Mouse (Mus musculus) liver (tissue): Measurements from ENCODE around the gene Grik5.

ENCODE experiments used
- DNase-seq: peaks from one replicate; pipeline ENCODE4 v3.0.0-alpha.2; 2020; ENCODE audit warnings: mixed read lengths

Grik5 gene

DNA sequence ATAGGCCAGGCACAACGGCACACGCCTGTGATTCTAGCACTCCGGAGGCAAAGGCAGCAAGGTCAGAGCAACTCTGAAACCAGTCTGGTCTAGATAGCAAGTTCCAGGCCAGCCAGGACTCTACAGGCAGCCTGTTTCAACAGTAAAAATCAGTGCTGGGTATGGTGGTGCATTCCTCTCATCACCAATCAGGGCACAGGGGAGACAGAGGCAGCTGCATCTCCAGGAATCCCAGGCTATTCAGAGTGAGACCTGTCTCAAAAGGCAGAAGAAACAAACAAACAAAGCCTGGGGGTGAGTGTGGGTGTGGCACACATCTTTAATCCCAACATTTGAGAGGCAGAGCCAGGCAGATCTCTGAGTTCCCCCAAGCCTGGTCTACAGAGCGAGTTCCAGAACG lies 88.8 kb downstream of the Grik5 start:
- no peak for DNase-seq

DNA sequence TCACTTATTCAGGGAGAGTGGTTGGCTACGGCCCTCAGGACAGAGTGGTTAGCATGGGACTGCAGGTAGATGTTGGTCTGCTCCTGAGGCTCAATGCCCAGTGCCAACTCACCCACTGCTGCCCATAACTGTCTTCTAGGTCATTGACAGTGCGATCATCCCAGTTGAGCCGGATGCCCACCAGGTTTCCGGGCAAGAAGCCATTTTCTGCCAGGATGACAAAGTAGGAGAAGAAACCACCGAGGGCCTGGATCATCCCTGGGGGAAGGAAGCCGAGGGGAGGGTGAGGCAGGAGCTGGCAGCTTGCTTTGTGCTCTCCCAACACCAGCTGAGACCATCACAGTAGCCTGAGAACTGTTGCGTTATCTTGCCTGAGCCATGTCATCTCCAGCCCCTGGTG lies 91.7 kb downstream of the Grik5 start:
- DNase-seq = no peak

DNA sequence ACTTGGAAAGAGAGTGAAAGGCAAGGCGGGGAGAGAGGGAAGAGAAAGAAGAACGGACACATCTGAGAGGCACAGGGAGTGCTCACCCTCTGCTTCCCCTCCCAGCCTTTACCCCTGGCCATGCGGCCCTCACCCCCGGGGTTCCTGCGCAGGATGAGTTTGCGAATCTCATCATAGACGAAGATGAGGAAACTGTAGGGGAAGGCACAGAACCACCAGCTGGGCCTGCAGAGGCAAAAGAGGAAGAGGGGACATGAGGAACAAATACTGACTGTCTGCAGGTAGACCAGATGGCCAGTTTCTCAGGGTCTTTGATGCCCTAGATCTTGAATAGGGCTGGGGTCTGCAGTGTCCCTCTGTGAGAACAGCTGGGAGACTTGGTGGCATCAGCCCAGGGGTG lies 93.4 kb downstream of the Grik5 start:
- peak; percentile 38 for DNase-seq

DNA sequence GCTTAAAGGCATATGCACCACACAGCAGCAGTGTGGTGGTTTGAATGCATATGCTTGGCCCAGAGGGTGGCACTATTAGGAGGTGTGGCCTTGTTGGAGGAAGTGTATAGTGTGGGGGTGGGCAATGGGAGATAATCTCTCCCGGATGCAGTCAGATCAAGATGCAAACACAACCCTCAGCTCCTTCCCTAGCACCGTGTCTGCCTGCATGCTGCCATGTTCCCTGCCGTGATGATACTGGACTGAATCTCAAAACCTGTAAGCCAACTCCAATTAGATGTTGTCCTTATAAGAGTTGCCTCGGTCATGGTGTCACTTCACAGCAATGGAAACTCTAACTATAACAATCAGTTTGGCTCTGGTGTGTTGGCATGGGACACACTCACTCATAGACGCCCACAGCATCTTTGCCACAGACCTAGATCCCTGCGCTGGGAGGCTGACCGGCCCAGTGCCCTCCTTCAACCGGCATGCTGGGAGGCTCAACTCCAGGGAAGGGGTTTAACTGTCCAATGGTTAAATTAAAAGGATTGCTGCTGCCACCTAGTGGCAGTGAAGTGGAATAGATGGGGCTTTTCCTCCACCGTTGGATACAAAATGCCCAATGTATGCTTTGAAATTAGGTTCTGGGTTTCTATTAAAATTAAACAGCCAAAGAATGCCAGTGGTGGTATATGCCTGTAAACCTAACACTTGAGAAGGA lies 97.1 kb downstream of the Grik5 start:
- DNase-seq = peak; percentile 31

DNA sequence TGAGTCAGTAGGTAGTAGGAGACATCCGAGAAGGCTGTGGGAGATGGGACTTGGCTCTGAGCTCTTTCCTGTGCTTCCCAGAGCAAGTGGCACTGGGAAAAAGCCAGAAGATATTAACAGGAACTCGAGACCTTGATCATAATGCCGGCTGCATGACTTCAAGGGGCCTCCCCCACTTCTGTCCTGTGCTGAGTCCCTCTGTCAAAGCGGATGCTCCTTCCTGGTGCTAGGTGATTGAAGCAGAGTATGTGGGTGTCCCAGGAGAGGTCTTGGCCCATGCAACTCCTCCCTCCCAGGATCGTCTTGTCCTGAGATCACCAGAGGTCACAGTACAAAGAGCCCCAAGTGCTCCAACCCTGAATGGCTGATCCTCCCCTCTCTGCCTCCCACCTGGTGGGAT lies 98.2 kb downstream of the Grik5 start:
- no peak for DNase-seq

DNA sequence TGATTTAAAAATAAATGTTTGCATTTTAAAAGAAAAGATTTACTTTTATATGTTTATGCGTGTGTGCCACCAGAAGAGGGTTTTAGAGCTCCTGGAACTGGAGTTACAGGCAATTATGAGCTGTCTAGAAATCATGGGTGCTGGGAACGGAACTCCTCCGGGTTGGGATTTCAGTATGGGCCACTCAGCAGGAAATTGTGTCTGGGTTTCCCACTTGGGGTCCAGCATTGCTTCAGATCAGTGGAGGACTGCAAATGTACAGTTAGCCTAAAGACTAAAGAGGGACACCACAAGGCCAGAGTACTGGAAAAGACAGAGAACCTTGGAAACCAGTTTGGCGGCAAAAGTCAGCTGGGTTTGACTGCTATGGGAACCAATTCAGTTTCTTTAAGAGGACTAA lies 98.9 kb downstream of the Grik5 start:
- no peak for DNase-seq

DNA sequence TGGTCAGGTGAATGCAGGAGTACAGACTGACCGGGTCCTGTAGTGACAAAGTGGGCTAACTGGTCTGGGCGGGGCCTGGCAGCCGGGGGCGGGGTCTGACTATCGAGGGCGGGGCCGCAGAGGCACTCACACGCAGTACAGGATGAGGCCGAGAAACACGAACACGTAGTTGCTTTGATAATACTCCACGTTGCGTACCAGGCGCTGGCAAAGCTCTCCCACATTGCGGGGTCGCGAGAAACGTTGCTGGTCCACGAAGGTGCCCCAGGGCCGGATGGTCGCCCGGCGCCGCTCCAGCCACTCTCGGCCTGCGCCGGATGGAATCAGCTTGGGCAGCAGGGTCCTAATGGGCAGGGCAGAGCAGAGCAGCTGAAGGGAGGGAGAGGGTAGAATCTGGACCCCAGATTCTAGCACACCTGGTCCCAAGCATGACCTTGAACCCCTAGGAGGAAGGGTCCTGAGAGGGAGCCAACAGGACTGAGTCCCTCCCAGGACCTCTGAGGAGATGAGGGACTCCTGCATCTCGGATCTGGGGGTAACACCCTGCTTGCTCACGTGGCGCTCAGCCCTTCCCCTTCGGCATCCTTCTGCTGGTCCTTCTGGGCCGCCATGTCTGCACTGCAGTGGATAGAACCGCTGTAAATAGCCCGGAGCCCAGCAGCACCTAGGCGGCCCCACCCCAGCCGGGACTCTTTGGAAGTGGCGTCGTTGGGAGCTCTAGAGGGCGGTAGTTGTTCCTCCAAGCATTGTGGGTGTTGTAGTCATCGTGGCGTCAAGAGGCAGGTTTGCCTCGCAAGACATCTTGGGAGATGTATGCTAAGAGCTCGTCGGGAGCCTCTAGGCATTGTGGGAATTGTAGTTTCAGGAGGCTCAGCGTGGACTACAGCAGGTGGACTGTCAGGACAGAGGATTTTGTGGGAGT lies 99.9 kb downstream of the Grik5 start, which contains the start of gene Rabac1:
Rabac1 (minus strand) TSS at position 783 of the 922 bp plus-strand sequence.
- DNase-seq = peak; percentile 92

DNA sequence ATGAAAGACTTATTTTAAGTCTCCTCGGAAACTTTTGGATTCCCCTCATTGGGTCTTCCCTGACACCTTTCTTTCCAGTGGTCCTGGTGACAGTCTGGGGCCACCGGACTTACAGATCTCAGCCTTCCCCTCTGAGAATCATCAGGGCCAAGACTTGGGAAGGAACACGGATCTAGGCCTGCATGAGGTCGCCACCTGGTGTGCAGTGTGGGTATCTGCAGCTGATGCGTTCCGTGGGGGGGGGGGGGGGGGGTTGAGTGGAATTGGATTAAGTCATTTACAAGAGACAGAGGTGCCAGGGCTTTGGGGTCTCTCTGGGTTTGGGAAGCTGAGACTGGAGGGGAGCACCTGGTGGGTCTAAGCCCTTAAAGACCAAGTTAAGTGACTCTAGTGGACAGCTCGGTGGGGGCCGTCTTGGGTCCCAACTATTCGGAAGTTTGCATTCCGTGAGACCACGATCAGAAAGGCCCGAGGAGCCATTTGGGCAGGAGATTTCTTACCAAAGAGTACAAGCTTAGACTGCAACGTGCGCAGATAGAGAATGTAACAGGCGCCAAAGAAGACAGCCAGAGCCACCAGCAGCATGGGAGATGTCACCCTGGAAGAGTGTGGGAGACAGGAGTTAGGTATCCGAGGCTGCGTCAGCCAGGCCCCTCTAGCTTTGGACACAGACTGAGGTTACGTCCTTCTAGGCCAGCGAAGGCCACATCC lies 100.7 kb downstream of the Grik5 start:
- peak; percentile 60 for DNase-seq

DNA sequence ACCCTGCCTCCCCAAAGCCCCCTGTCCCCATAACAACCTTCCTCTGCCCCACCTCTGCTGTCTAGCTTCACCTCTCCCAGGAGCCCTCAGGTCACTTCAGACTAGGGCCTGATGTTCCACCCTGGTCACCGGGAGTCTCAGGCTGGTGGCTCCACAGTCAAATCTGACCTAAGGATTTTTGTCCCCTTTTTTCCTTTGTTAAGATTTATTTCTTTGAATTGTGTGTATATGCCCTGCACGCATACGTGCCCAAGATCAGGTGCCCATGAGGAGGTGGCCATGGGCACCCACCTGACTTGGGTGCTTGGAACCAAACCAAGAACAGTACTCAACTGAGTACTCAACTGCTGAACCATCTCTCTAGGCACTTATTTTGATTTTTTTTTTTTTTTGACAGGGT lies 101.8 kb downstream of the Grik5 start:
- DNase-seq = no peak

DNA sequence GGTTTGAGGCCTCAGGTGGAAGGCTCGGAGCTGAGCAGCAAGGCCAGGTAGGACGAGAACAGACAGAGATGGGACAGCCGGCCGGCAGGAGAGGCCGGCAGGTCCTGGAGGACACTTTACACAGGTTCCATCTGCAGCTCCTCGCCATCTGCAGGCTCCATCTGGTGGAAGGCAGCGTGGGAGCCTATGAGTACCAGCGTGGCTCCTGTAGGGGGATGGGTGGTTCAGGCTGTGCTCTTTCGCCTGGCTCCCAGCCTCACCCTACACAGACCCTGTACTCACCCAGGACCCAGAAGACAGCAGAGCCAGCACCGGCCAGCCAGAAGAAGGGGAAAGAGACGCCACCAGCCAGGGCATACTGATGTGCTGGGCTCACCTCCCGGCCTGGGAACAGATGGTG lies 102.3 kb downstream of the Grik5 start:
- DNase-seq = no peak

DNA sequence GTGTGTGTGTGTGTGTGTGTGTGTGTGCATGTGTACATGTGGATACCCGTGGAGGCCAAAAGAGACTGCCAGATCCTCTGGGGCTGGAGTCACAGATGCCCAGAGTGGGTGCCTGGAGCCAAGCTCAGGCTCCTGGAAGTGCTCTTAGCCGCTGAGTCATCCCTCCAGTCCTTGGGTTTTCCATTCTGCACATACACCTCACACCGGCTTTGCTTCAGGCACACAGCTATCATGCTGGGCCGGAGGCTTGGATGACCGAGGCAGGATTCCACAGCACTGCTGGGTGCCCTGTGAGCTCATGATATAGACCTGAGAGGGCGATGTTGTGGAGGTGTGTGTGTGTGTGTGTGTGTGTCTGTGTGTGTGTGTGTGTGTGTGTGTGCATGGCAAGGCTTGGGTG lies 103.7 kb downstream of the Grik5 start:
- DNase-seq = no peak

DNA sequence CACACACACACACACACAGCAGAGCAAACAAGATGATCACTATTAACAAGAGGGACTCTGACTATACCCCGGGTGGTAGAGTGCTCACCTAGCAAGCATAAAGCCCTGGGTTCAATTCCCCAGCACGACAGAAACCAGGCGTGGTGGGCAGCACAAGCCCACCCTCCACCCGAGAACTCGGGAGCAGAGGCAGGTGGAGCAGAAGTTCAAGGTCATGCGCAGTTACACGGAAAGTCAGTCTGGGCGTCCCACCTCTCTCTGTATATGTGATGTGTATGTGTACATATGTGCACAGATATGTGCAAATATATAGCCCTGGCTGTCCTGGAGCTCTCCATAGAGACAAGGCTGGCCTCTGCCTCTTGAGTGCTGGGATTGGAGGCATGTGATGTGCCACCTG lies 104.2 kb downstream of the Grik5 start:
- DNase-seq = no peak

DNA sequence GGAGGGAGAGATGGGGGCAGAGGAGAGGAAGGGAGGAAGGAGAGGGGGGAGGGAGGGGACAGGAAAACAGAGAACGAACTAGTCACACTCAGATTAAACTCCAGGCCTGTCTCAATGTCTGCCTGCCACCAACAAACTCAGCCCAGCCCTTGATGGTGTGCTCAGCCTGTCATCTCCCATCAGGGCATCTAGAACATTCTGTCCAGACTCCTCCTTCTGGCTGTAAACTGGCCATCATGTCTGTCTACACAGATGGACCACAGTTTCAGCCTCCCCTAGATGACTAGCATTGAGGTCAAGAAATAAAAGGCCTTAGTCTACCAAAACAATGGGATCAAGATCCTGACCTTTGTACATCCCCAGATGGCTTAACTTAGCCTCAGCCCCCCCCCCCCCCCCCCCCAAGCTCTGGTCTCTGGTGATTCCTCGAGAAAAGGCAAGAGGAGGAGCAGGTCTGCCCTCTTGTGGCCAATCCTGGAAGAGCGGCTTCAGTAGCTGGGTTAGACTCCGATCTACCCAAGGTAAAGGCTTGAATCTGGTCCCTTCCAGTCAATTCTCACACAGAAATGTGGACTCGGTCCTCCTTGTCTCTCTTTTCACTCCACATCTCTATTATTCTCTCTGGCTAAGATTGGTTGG lies 107.1 kb downstream of the Grik5 start:
- peak; percentile 70 for DNase-seq

DNA sequence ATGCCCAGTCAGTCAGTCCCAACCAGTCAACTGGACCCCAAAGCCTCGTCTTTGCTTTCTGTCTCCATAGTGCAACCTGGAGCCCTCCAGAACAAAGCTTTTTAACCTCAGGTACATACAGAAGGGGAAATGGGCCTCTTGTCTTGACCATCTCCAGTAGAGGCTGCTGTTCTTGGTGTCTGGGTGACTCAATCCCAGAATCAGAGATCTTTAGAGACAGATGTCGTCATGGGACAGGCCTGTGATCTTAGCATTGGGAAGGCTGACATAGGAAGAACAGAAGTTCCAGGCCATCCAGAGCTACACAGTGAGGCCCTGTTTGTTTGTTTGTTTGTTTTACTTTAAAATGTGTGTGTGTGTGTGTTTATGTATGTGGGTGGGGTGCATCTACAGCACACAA lies 107.9 kb downstream of the Grik5 start:
- no peak for DNase-seq
